Mouse (Mus musculus) testis, adult 2 months (tissue): Measurements from ENCODE around the gene Ptma.
"Not testable (repeated sequence)": the region's sequence is repeated elsewhere in the genome, so short reads cannot be mapped to it uniquely, and the experiment has no call there.

Experiments
- CTCF ChIP-seq: fragments of 200-500 bp; IDR thresholded peaks from 2 replicates; pipeline ENCODE4 v1.5.1; 2012; ENCODE audit warnings: low read depth, mild to moderate bottlenecking, inconsistent platforms, low read length, moderate library complexity; ENCODE audit not compliant: control insufficient read depth, insufficient read depth, insufficient replicate concordance
- POLR2A ChIP-seq: fragments of 200-500 bp; IDR thresholded peaks from 2 replicates; pipeline ENCODE4 v1.6.1; 2012; ENCODE audit warnings: low read depth, mild to moderate bottlenecking, inconsistent platforms, low read length, moderate library complexity; ENCODE audit not compliant: control insufficient read depth

GRCm38 (mm10) chr1:86513031-86513430 is 13.5 kb upstream of the Ptma start:
- not testable (repeated sequence) for TF ChIP-seq CTCF, POLR2A
